Mouse (Mus musculus) brain, embryonic 14.5 days (tissue): ENCODE data around the gene Glud1.

Experiments
- CTCF ChIP-seq: fragments of 200-500 bp; IDR thresholded peaks from 2 replicates; pipeline ENCODE4 v1.5.1; 2012; ENCODE audit warnings: inconsistent platforms, mild to moderate bottlenecking, moderate library complexity, borderline replicate concordance; ENCODE audit not compliant: insufficient read depth, insufficient read length; ENCODE audit errors: extremely low read depth
- POLR2A ChIP-seq: fragments of 200-500 bp; IDR thresholded peaks from 2 replicates; pipeline ENCODE4 v1.6.1; 2012; ENCODE audit warnings: mild to moderate bottlenecking, inconsistent platforms, borderline replicate concordance; ENCODE audit not compliant: poor library complexity, insufficient read depth, insufficient read length, severe bottlenecking; ENCODE audit errors: extremely low read depth

DNA sequence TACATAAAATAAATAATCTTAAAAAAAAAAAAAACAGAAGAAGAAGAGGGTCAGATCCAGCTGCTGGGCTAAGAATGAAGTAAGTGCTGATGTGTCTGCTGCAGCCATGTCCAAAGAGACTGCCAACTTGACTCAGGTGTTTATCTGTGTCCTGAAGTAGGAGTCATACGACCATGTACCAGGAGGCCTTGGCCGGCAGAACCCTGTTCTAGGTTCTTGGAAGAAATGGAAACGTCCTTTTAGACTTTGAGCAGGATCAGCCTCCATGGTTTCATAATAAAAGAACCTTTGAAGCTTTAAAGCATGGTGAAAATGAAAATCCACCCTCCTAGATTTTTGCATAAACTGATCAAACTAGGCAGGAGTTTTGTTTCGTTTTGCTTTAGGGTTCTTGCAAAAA lies 43.9 kb downstream of the Glud1 start:
- TF ChIP-seq POLR2A, result no peak
- no peak for TF ChIP-seq CTCF
